Mouse (Mus musculus): ENCODE measurements at regions not wholly inside any gene's neighbourhood (a gene's known extent, or its start where the extent isn't known, plus 50 kb on each side); places are given as distances from the start of the nearest gene placed in this dataset.
"Not testable (repeated sequence)": the region's sequence is repeated elsewhere in the genome, so short reads cannot be mapped to it uniquely, and the experiment has no call there.

DNA sequence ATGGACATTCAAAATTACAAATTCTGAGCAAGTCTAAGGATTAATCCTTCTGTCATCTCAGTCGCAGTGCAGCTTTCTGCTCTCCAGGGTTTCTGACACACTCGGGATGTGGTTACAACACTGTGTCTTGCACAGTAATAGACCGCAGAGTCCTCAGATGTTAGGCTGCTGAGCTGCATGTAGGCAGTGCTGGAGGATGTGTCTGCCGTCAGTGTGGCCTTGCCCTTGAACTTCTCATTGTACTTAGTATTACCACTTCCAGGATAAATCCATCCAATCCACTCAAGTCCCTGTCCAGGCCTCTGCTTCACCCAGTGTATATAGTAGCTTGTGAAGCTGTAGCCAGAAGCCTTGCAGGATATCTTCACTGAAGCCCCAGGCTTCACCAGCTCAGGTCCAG lies 454.5 kb upstream of the Zfp386 start:
- DNase-seq, result not testable (repeated sequence)

- DNase-seq, result no peak
These were observed 443.8 kb upstream of the Zfp386 start for GRCm38 (mm10) chr12:115603763-115604162.

DNA sequence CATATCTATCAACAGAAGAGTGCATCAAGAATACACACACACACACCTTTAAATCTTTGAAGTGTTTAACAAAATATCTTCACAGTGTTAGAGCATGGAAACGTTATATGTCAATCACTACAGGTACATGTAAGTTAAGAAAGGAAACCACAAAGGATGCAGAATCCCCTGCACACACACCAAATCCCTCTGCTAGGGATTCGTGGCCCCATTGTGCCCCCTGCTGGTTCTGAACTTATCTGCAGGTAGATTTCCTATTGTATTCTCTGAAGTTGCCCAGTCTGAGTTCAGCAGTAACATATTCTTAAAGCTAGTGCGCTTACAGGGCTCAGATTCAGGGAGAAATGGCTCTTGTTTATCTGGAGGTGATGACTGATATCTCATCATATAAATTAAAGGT lies 442.6 kb upstream of the Zfp386 start:
- DNase-seq, result peak in 1 of 2 experiments; percentile 9

GRCm38 (mm10) chr12:115622564-115623233 lies 424.8 kb upstream of the Zfp386 start:
- DNase-seq, result not testable (repeated sequence)

DNA sequence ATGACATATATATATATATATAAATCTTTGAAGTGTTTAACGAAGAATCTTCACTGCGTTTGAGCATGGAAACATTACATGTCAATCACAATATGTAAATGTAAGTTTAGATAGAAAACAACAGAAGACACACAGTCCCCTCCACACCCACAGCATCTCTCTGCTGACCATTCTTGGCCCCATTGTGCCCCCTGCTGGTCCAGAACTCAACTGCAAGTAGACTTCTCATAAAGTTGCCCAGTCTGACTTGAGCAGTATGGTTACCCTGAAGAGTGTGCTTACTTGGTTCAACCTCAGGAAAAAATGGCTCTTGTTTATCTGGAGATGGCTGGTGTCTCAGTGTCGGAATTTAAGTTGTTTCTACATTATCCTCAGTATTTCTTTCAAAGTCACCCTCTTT lies 423.3 kb upstream of the Zfp386 start:
- DNase-seq, result peak in 1 of 2 experiments; percentile 23

GRCm38 (mm10) chr12:115647599-115647998 lies 399.9 kb upstream of the Zfp386 start:
- DNase-seq, result no peak

DNA sequence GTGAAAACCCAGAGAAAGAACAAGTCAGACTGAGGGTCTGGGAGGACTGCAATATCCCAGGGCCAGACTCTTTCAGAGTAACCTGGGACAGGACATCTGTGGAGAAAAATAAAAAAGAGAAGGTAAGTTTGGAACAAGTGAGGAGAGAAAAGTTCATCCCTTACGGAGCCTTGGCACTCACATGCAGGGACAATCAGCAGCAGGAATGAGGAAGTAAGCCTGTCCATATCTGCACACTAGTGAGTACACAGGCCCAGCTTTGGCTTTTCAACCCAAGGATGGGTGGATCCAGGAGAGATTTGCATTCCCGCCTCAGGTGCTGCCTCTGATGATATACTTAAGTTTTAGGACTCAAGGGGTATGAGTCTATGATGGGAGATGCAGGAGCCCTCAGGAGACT lies 399.4 kb upstream of the Zfp386 start:
- not testable (repeated sequence) for DNase-seq

- peak in 1 of 2 experiments; percentile 2 for DNase-seq
These were observed 391.7 kb upstream of the Zfp386 start for GRCm38 (mm10) chr12:115655781-115656180.

DNA sequence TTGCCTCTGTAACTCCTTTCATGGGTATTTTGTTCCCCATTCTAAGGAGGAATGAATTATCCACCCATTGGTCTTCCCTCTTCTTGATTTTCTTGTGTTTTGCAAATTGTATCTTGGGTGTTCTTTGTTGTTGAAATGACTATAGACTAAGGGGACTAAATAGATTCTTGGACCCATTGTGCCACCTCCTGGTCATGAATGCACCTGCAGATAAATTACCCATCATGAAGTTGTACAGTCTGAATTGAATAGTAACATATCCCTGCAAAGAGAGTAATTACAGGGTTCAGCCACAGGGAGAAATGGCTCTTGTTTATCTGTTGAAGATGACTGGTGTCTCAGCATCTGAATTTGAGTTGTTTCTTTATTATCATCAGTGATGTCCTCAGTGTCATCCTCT lies 383.4 kb upstream of the Zfp386 start:
- not testable (repeated sequence) for DNase-seq

GRCm38 (mm10) chr12:115671683-115672082 lies 375.8 kb upstream of the Zfp386 start:
- not testable (repeated sequence) for DNase-seq

- DNase-seq, result no peak
These were observed 355.7 kb upstream of the Zfp386 start for GRCm38 (mm10) chr12:115691801-115692200.

- DNase-seq, result not testable (repeated sequence)
These were observed 337.7 kb upstream of the Zfp386 start for GRCm38 (mm10) chr12:115709813-115710212.

DNA sequence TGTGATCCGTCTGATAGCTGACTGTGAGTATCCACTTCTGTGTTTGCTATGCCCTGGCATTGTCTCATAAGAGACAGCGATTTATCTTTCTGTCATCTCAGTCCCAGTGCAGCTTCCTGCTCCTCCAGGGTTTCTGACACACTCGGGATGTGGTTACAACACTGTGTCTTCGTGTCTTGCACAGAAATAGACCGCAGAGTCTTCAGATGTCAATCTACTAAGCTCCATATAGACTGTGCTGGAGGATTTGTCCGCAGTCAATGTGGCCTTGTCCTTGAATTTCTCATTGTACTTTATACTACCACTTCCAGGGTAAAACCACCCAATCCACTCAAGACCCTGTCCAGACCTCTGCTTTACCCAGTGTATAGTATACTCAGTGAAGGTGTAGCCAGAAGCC lies 305.5 kb upstream of the Zfp386 start:
- not testable (repeated sequence) for DNase-seq

DNA sequence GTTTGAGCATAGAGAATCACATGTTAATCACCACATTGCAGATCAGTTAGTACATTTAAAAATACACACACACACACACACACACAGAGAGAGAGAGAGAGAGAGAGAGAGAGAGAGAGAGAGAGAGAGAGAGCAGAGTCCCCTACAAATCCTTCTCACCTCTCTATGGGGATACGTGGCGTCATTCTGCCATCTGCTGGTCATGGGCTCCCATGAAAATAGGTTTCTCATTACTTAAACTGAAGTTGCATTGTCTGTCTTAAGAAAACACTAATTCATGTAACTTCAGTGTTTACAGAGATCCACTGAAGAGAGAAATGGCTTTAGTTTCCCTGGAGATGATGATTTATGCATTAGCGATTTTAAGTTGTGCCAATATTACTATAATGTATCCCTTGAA lies 297.9 kb upstream of the Zfp386 start:
- DNase-seq, result peak in 1 of 2 experiments; percentile 30

DNA sequence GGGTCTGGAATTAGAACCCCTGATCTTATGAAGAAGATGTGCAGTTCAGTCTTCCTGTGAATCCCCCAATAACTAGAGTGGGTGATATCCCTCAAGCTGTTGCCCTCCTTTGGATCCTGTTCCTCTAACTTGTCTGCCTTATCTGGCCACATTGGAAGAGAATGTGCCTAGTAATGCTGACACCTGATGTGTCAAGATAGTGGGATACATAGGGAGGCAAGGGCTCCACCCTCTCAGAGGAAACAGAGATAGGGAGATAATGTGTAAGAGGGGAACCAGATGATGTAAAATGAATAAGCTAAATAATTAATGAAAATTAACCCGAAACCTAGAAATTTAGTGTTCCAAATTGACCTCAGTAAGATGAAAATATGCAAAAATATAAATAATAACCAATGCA lies 294.4 kb upstream of the Zfp386 start:
- not testable (repeated sequence) for DNase-seq

- not testable (repeated sequence) for DNase-seq
These were observed 290.0 kb upstream of the Zfp386 start for GRCm38 (mm10) chr12:115757526-115757925.

DNA sequence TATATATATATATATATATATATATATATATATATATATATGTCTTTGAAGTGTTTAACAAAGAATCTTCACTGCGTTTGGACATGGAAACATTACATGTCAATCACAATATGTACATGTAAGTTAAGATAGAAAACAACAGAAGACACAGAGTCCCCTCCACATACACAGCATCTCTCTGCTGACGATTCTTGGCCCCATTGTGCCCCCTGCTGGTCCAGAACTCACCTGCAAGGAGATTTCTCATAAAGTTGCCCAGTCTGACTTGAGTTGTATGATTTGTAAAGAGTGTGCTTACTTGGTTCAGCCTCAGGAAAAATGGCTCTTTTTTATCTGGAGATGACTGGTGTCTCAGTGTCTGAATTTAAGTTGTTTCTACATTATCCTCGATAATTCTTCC lies 288.5 kb upstream of the Zfp386 start:
- DNase-seq, result peak in 1 of 2 experiments; percentile 17

GRCm38 (mm10) chr12:115761766-115762165 lies 285.8 kb upstream of the Zfp386 start:
- not testable (repeated sequence) for DNase-seq

- DNase-seq, result not testable (repeated sequence)
These were observed 282.5 kb upstream of the Zfp386 start for GRCm38 (mm10) chr12:115764939-115765479.

DNA sequence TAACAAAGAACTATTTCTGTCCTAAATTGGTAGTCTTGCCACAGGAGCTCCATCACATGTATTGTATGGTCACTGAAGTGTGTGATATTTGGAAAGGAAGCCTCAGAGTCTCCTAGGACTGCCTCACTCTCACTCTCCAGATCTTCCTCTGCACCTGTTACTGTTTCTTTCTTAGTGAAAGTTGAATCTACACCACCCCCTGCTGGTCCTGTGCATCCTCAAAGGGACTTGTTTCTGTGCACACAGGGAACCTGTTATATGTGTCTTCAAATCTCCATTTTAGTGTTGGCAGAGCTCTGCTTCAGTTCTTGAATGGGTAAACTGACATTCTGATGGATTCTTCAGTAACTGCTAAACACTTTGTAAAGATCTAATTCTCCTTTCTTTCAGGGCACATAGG lies 276.3 kb upstream of the Zfp386 start:
- DNase-seq, result not testable (repeated sequence)

DNA sequence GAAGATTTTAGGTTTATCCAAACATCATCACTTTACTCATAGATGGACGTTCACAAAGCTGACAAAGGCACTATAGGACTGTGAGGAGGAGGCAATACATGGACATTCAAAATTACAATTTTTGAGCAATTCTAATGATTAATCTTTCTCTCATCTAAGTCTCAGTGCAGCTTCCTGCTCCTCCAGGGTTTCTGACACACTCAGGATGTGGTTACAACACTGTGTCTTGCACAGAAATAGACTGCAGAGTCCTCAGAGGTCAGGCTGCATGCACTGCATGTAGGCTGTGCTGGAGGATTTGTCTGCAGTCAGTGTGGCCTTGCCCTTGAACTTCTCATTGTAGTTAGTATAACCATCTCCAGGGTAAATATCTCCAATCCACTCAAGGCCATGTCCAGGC lies 257.2 kb upstream of the Zfp386 start:
- DNase-seq, result not testable (repeated sequence)

- not testable (repeated sequence) for DNase-seq
These were observed 245.0 kb upstream of the Zfp386 start for GRCm38 (mm10) chr12:115802499-115802898.

- DNase-seq, result peak in 1 of 2 experiments; percentile 10
These were observed 243.8 kb upstream of the Zfp386 start for GRCm38 (mm10) chr12:115803675-115804074.

GRCm38 (mm10) chr12:115807978-115808377 lies 239.5 kb upstream of the Zfp386 start:
- no peak for DNase-seq

Measured in spleen, adult 18-20 months (tissue).